Mouse (Mus musculus): ENCODE results near the gene Mark2.
A peak's percentile ranks its signal among the peaks of the same experiment; 100 is the strongest.

DNA sequence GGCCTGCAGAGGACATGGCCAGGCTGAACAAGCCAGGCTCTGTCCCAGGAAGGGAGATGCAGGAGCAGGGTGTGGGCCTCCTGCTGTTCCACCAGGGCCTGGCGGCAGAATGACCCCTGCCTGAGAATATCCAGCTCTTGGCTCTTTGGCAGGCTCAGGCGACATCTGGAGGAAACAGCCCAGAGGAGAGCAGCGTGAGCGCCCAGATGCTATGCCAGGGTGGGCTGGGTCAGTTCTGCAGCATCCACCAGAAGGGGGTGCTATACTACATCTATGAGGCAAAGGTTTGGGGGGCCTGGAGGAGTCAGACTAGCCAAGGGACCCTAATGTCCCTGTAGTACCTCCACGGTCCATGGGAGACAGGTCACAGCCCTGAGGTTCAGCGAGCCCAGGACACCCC, 62.5 kb downstream of the Mark2 start:
- peak; percentile 53; the same call in 1 of the 2 replicates for TF ChIP-seq CTCF (IDR thresholded peaks at IDR 0.05; ENCODE audit: extremely low read depth, insufficient read depth, low read length)
- TF ChIP-seq POLR2A (IDR thresholded peaks at IDR 0.05; ENCODE audit: extremely low read depth, insufficient read depth, low read length): no peak

Data from cortical plate, adult 2 months (tissue).